Mouse (Mus musculus): ENCODE results near the gene Bcar3.

The Bcar3 gene

GRCm38 (mm10) chr3:122292300-122293222 is 1.4 kb upstream of the Bcar3 start:
- DNase-seq (ENCODE audit: low spot score): peak; percentile 92

GRCm38 (mm10) chr3:122293223-122293953 is 548 bp upstream of the Bcar3 start:
- no peak for DNase-seq (ENCODE audit: low spot score)

- DNase-seq (ENCODE audit: low spot score): peak; percentile 31
These were observed 1.6 kb downstream of the Bcar3 start for GRCm38 (mm10) chr3:122295511-122295910.

GRCm38 (mm10) chr3:122296979-122297378 is 3.0 kb downstream of the Bcar3 start:
- no peak for DNase-seq (ENCODE audit: low spot score)

GRCm38 (mm10) chr3:122300983-122301919 is 7.3 kb downstream of the Bcar3 start:
- DNase-seq (ENCODE audit: low spot score): no peak

- no peak for DNase-seq (ENCODE audit: low spot score)
These were observed 10.6 kb downstream of the Bcar3 start for GRCm38 (mm10) chr3:122304560-122304959.

- DNase-seq (ENCODE audit: low spot score): no peak
These were observed 14.1 kb downstream of the Bcar3 start for GRCm38 (mm10) chr3:122307894-122308671.

- DNase-seq (ENCODE audit: low spot score): no peak
These were observed 15.0 kb downstream of the Bcar3 start for GRCm38 (mm10) chr3:122308981-122309380.

- peak; percentile 49 for DNase-seq (ENCODE audit: low spot score)
These were observed 18.1 kb downstream of the Bcar3 start for GRCm38 (mm10) chr3:122312078-122312477.

GRCm38 (mm10) chr3:122312936-122313629 is 19.1 kb downstream of the Bcar3 start:
- no peak for DNase-seq (ENCODE audit: low spot score)

- DNase-seq (ENCODE audit: low spot score): no peak
These were observed 20.0 kb downstream of the Bcar3 start for GRCm38 (mm10) chr3:122313936-122314335.

- DNase-seq (ENCODE audit: low spot score): no peak
These were observed 22.7 kb downstream of the Bcar3 start for GRCm38 (mm10) chr3:122316621-122317020.

- DNase-seq (ENCODE audit: low spot score): no peak
These were observed 23.4 kb downstream of the Bcar3 start for GRCm38 (mm10) chr3:122317339-122317738.

- DNase-seq (ENCODE audit: low spot score): no peak
These were observed 28.3 kb downstream of the Bcar3 start for GRCm38 (mm10) chr3:122322226-122322625.

- DNase-seq (ENCODE audit: low spot score): no peak
These were observed 29.9 kb downstream of the Bcar3 start for GRCm38 (mm10) chr3:122323841-122324240.

- no peak for DNase-seq (ENCODE audit: low spot score)
These were observed 30.6 kb downstream of the Bcar3 start for GRCm38 (mm10) chr3:122324528-122324927.

- no peak for DNase-seq (ENCODE audit: low spot score)
These were observed 36.5 kb downstream of the Bcar3 start for GRCm38 (mm10) chr3:122330484-122330883.

- DNase-seq (ENCODE audit: low spot score): no peak
These were observed 39.6 kb downstream of the Bcar3 start for GRCm38 (mm10) chr3:122333493-122333892.

GRCm38 (mm10) chr3:122333902-122334301 is 40.0 kb downstream of the Bcar3 start:
- no peak for DNase-seq (ENCODE audit: low spot score)

GRCm38 (mm10) chr3:122334375-122334774 is 40.4 kb downstream of the Bcar3 start:
- DNase-seq (ENCODE audit: low spot score): no peak

All from T-cell, adult 2 months (primary cell).